Mouse (Mus musculus): ENCODE data around the gene Polr1a. TPM values are rescaled to one million over a fixed set of nuclear protein-coding genes. Genes with fewer than 3 reads are reported as not detected.

Polr1a gene
- polyA plus RNA-seq (2015; fragmentation: Nextera tagmentation; extraction: Ambion mirVana) = 15.9 and 17.0 TPM in 2 replicates

GRCm38 (mm10) chr6:71908481-71909381 lies at the start of gene Polr1a, which contains the start of gene Ptcd3:
Gene Polr1a, plus strand, starts transcription at chr6:71909053.
Gene Ptcd3, minus strand, starts transcription at chr6:71908750.

Other genes starting within 250 kb of the Polr1a start
- 169 and 194 TPM in 2 replicates for gene Reep1, start 201.5 kb upstream of the Polr1a start, polyA plus RNA-seq (2015; fragmentation: Nextera tagmentation; extraction: Ambion mirVana)
- gene Mrpl35, start 82.1 kb upstream of the Polr1a start, polyA plus RNA-seq (2015; fragmentation: Nextera tagmentation; extraction: Ambion mirVana) = 46.4 and 52.5 TPM in 2 replicates
- 157 and 158 TPM in 2 replicates for gene Immt, start 77.7 kb upstream of the Polr1a start, polyA plus RNA-seq (2015; fragmentation: Nextera tagmentation; extraction: Ambion mirVana)
- gene Ptcd3, start 303 bp upstream of the Polr1a start, polyA plus RNA-seq (2015; fragmentation: Nextera tagmentation; extraction: Ambion mirVana) = 53.1 and 56.8 TPM in 2 replicates
- 69.6 and 74.1 TPM in 2 replicates for gene St3gal5, start 188.5 kb downstream of the Polr1a start, polyA plus RNA-seq (2015; fragmentation: Nextera tagmentation; extraction: Ambion mirVana)

Data from neural tube, postnatal 0 days (tissue).